Mouse (Mus musculus) CH12.LX (cell line): ENCODE measurements at regions not wholly inside any gene's neighbourhood (a gene's known extent, or its start where the extent isn't known, plus 50 kb on each side); places are given as distances from the start of the nearest gene placed in this dataset.

Source experiments
- DNase-seq: peaks from one replicate; pipeline ENCODE4 v3.0.0-alpha.2; 2013; ENCODE audit errors: extremely low read depth
- H3K27ac ChIP-seq: 2 replicates; pipeline ENCODE4 v1.5.1; 2012; ENCODE audit warnings: low read depth, mild to moderate bottlenecking, control low read depth, moderate library complexity; ENCODE audit not compliant: insufficient read depth
- H3K27me3 ChIP-seq: replicated peaks from 2 replicates; pipeline ENCODE3; 2012; ENCODE audit warnings: inconsistent platforms
- H3K36me3 ChIP-seq, 2 experiments: replicated peaks in 1 of 2; 2 replicates each; pipeline versions ENCODE3 to v1.6.1; 2012; ENCODE audit warnings: inconsistent platforms in 1 of 2, low read length in 1 of 2, mild to moderate bottlenecking in 1 of 2, mixed read lengths in 1 of 2, moderate library complexity in 1 of 2; ENCODE audit not compliant: control insufficient read depth in 1 of 2, insufficient read depth in 1 of 2
- H3K4me1 ChIP-seq, 2 experiments: 2 replicates each; pipeline ENCODE4 v1.6.1; 2012; ENCODE audit warnings: inconsistent platforms in 1 of 2, moderate library complexity in 1 of 2; ENCODE audit not compliant: insufficient read depth in 2 of 2, control insufficient read depth in 1 of 2
- H3K4me2 ChIP-seq: 2 replicates; pipeline ENCODE4 v1.6.1; 2012; ENCODE audit warnings: low read depth, mild to moderate bottlenecking, control low read depth; ENCODE audit not compliant: poor library complexity, insufficient read depth, severe bottlenecking
- H3K4me3 ChIP-seq, 3 experiments: fragments of 150-350 bp in 1 of 3; sonication (generic) in 1 of 3; replicated peaks in 1 of 3; 2 replicates each; pipeline versions ENCODE3 to v1.5.1; 2011 to 2012; ENCODE audit warnings: low read depth in 2 of 3, low read length in 2 of 3, mild to moderate bottlenecking in 2 of 3, moderate library complexity in 2 of 3, control low read depth in 1 of 3, improper control_type of control experiment in 1 of 3, inconsistent platforms in 1 of 3, mixed read lengths in 1 of 3; ENCODE audit not compliant: poor library complexity in 1 of 3
- H3K79me2 ChIP-seq: replicated peaks from 2 replicates; pipeline ENCODE4 v1.6.1; 2012; ENCODE audit warnings: mild to moderate bottlenecking, moderate library complexity; ENCODE audit not compliant: control insufficient read depth, poor library complexity, insufficient read depth, severe bottlenecking; ENCODE audit errors: extremely low read depth
- H3K9ac ChIP-seq: 2 replicates; pipeline ENCODE4 v1.6.1; 2012; ENCODE audit warnings: low read depth, mild to moderate bottlenecking, control low read depth, moderate library complexity; ENCODE audit not compliant: insufficient read depth
- H3K9me3 ChIP-seq: replicated peaks from 2 replicates; pipeline ENCODE3; 2012; ENCODE audit warnings: low read length, inconsistent platforms, mixed read lengths
- BHLHE40 ChIP-seq: IDR thresholded peaks from 2 replicates; pipeline ENCODE4 v1.6.1; 2011; ENCODE audit warnings: mild to moderate bottlenecking, low read depth, low read length, improper control_type of control experiment
- CHD2 ChIP-seq: IDR thresholded peaks from 2 replicates; pipeline ENCODE4 v1.6.1; 2011; ENCODE audit warnings: low read length, improper control_type of control experiment
- ELF1 ChIP-seq: IDR thresholded peaks from 2 replicates; pipeline ENCODE4 v1.6.1; 2014; ENCODE audit warnings: low read depth, mild to moderate bottlenecking, inconsistent platforms, low read length, improper control_type of control experiment
- HCFC1 ChIP-seq: IDR thresholded peaks from 2 replicates; pipeline ENCODE4 v1.6.1; 2012; ENCODE audit warnings: low read depth, mild to moderate bottlenecking, inconsistent platforms, low read length, improper control_type of control experiment
- JUN ChIP-seq: IDR thresholded peaks from 2 replicates; pipeline ENCODE4 v1.6.1; 2011; ENCODE audit warnings: low read depth, mild to moderate bottlenecking, low read length, improper control_type of control experiment, moderate library complexity; ENCODE audit not compliant: insufficient read depth
- JUND ChIP-seq: conservative IDR thresholded peaks from 2 replicates; pipeline ENCODE4 v1.6.1; 2011; ENCODE audit warnings: low read depth, low read length, improper control_type of control experiment
- KAT2A ChIP-seq: IDR thresholded peaks from 2 replicates; pipeline ENCODE4 v1.6.1; 2012; ENCODE audit warnings: low read length, improper control_type of control experiment, inconsistent platforms; ENCODE audit not compliant: insufficient replicate concordance
- MEF2A ChIP-seq: IDR thresholded peaks from 2 replicates; pipeline ENCODE4 v1.6.1; 2014; ENCODE audit warnings: low read depth, mild to moderate bottlenecking, inconsistent platforms, low read length, improper control_type of control experiment, borderline replicate concordance
- MXI1 ChIP-seq: IDR thresholded peaks from 2 replicates; pipeline ENCODE4 v1.6.1; 2011; ENCODE audit warnings: mild to moderate bottlenecking, low read depth, low read length, improper control_type of control experiment
- PAX5 ChIP-seq: IDR thresholded peaks from 2 replicates; pipeline ENCODE4 v1.6.1; 2012; ENCODE audit warnings: low read length, inconsistent platforms, mixed read lengths
- RAD21 ChIP-seq: IDR thresholded peaks from 2 replicates; pipeline ENCODE4 v1.6.1; 2011; ENCODE audit warnings: low read depth, mild to moderate bottlenecking, low read length, improper control_type of control experiment, moderate library complexity
- SIN3A ChIP-seq: IDR thresholded peaks from 2 replicates; pipeline ENCODE4 v1.6.1; 2012; ENCODE audit warnings: low read length, improper control_type of control experiment, inconsistent platforms
- UBTF ChIP-seq: IDR thresholded peaks from 2 replicates; pipeline ENCODE4 v1.6.1; 2012; ENCODE audit warnings: low read depth, mild to moderate bottlenecking, inconsistent platforms, low read length, improper control_type of control experiment, moderate library complexity
- USF2 ChIP-seq: conservative IDR thresholded peaks from 2 replicates; pipeline ENCODE4 v1.6.1; 2011; ENCODE audit warnings: low read depth, low read length, improper control_type of control experiment
- ZKSCAN1 ChIP-seq: IDR thresholded peaks from 2 replicates; pipeline ENCODE4 v1.6.1; 2012; ENCODE audit warnings: low read depth, inconsistent platforms, low read length, improper control_type of control experiment, borderline replicate concordance
- ZMIZ1 ChIP-seq: IDR thresholded peaks from 2 replicates; pipeline ENCODE4 v1.6.1; 2012; ENCODE audit warnings: low read depth, mild to moderate bottlenecking, inconsistent platforms, low read length, improper control_type of control experiment
- dilution Hi-C: fragments of 300-500 bp; cut with MboI; formaldehyde crosslinking; loops from 2 replicates; pipeline ENCODE4 v1.14.3; 2020; ENCODE audit warnings: low sequenced_read_pairs; ENCODE audit not compliant: extremely low pct_unique_long_range_greater_than_20kb, extremely low pct_ligation_motif_present
- in situ Hi-C: fragments of 300-500 bp; cut with MboI; formaldehyde crosslinking; loops from 3 replicates; pipeline ENCODE4 v1.14.3; 2019; ENCODE audit warnings: low sequenced_read_pairs, low pct_ligation_motif_present, low pct_unique_long_range_greater_than_20kb, mixed read lengths

DNA sequence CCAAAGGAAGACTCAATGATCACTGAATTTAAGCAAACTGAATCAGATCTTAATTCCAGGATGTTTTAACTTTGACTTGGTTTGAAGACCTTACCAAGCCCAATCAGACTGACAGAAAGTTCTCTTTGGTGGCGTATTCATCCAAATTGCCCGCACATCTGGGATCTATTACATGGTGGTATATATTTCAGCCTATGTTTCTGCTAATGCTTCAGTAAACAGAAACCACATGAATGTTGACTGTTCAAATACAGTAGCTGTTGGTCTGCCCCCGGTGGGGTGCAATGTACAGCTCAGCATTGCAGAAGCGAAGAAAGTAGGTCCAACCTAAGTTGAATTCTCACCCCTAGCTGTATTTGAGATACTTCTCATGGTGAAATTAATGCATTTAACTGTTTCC lies 346.5 kb downstream of the Nuak1 start:
- peaks cover 0 to 9% of the 10 kb centered on the region in 2 experiments for H3K36me3 ChIP-seq
- H3K4me2 ChIP-seq, result no peak overlapping the region
- in situ Hi-C loops (no loop called here), dilution Hi-C loops (no loop called here)
- peaks cover 7% of the 10 kb centered on the region for H3K9me3 ChIP-seq
- H3K4me3 ChIP-seq, result no peak overlapping the region
- no peak overlapping the region for H3K9ac ChIP-seq
- H3K27me3 ChIP-seq, result no peaks in the 10 kb centered on the region
- H3K27ac ChIP-seq, result no peak overlapping the region
- peaks cover 14 to 33% of the 10 kb centered on the region in 2 experiments for H3K4me1 ChIP-seq
- no peak for DNase-seq
- no peaks in the 10 kb centered on the region for H3K79me2 ChIP-seq
- TF ChIP-seq BHLHE40 (no peak), MXI1 (no peak), USF2 (no peak), UBTF (no peak), RAD21 (no peak), ZMIZ1 (no peak), CHD2 (no peak), PAX5 (no peak), SIN3A (no peak), MEF2A (no peak), JUND (no peak), KAT2A (no peak), ZKSCAN1 (no peak), HCFC1 (no peak), ELF1 (no peak)

DNA sequence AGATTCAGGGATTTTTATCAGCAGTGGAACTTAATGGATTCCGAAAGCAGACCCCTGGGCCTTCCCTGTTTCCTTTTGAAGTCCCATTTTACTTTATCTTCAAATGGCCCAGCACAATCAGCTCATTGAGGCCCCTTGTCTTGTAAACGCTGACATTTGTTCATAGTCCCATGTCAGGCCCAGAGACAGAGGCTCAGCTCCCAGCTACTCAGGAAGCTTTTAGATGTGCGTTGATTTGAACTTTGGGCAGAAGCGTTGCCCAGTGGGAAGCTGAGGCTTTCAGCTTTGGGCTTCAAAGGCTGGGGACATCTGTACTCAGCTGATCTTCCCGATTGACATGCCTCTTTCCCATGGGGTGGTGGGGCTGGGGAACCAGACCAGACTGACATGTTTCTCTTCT lies 343.2 kb downstream of the Nuak1 start:
- H3K27me3 ChIP-seq, result no peaks in the 10 kb centered on the region
- H3K27ac ChIP-seq, result no peak overlapping the region
- no peak overlapping the region for H3K4me2 ChIP-seq
- DNase-seq, result no peak
- no peak for TF ChIP-seq JUN
- TF ChIP-seq, all 38 proteins: peak for 0
- Histone ChIP-seq H3K9ac (no peak overlapping the region), H3K4me3 (no peak overlapping the region), H3K36me3 (peaks cover 0 to 9% of the 10 kb centered on the region in 2 experiments), H3K9me3 (peaks cover 7% of the 10 kb centered on the region), H3K79me2 (no peaks in the 10 kb centered on the region), H3K4me1 (peaks cover 0 to 12% of the 10 kb centered on the region in 2 experiments; a peak in 2 of 4 replicates)
- in situ Hi-C loops (no loop called here), dilution Hi-C loops (no loop called here)
